Mouse (Mus musculus) embryonic facial prominence, embryonic 11.5 days (tissue): ENCODE measurements at regions not wholly inside any gene's neighbourhood (a gene's known extent, or its start where the extent isn't known, plus 50 kb on each side); places are given as distances from the start of the nearest gene placed in this dataset.

Experiments
- ATAC-seq: fragments of 200-750 bp; cut with Nextera tagmentation; replicated peaks from 2 replicates; pipeline ENCODE4 v1.8.0; 2017; ENCODE audit warnings: low read depth; ENCODE audit not compliant: insufficient number of reproducible peaks, low FRiP score, low TSS enrichment
- DNase-seq: peaks from one replicate; pipeline ENCODE4 v3.0.0-alpha.2; 2015; ENCODE audit warnings: low spot score
- H3K27ac ChIP-seq: fragments of 300-500 bp; sonication (generic); replicated peaks from 2 replicates; pipeline ENCODE4 v1.5.1; 2014; ENCODE audit warnings: mild to moderate bottlenecking, low read depth, low read length, control low read depth
- H3K27me3 ChIP-seq: fragments of 300-500 bp; sonication (generic); 2 replicates; pipeline ENCODE4 v1.6.1; 2014; ENCODE audit warnings: mild to moderate bottlenecking, low read length, moderate library complexity, mixed read lengths; ENCODE audit not compliant: control insufficient read depth, insufficient read depth
- H3K36me3 ChIP-seq: fragments of 300-500 bp; sonication (generic); replicated peaks from 2 replicates; pipeline ENCODE4 v1.6.1; 2014; ENCODE audit warnings: low read depth, mild to moderate bottlenecking, low read length, moderate library complexity, mixed read lengths; ENCODE audit not compliant: control insufficient read depth, insufficient read depth
- H3K4me1 ChIP-seq: fragments of 300-500 bp; sonication (generic); 2 replicates; pipeline ENCODE4 v1.6.1; 2014; ENCODE audit warnings: low read length, mixed read lengths; ENCODE audit not compliant: control insufficient read depth, insufficient read depth
- H3K4me2 ChIP-seq: fragments of 300-500 bp; sonication (generic); 2 replicates; pipeline ENCODE4 v1.6.1; 2014; ENCODE audit warnings: low read depth, mild to moderate bottlenecking, control low read depth, low read length, moderate library complexity
- H3K4me3 ChIP-seq: fragments of 300-500 bp; sonication (generic); 2 replicates; pipeline ENCODE4 v1.5.1; 2014; ENCODE audit warnings: low read depth, low read length, control low read depth
- H3K9ac ChIP-seq: fragments of 300-500 bp; sonication (generic); replicated peaks from 2 replicates; pipeline ENCODE4 v1.6.1; 2014; ENCODE audit warnings: mild to moderate bottlenecking, control low read depth, low read length
- H3K9me3 ChIP-seq: fragments of 300-500 bp; sonication (generic); replicated peaks from 2 replicates; pipeline ENCODE4 v1.6.1; 2016; ENCODE audit warnings: mild to moderate bottlenecking, low read length, inconsistent platforms, mixed read lengths; ENCODE audit not compliant: control insufficient read depth
- WGBS: fragments of 180-500 bp; shearing (Covaris S2); extraction: QIAGEN DNeasy Blood & Tissue Kit; methylation state at CpG from one replicate; pipeline ENCODE4 v1.1.7; 2014; 5-methylcytosine and 5-hydroxymethylcytosine counted together

GRCm38 (mm10) chr12:16013861-16014630, 197.3 kb upstream of the Trib2 start:
- Histone ChIP-seq H3K27ac (no peak overlapping the region), H3K27me3 (no peaks in the 10 kb centered on the region), H3K9me3 (no peaks in the 10 kb centered on the region), H3K4me2 (no peak overlapping the region), H3K4me3 (no peak overlapping the region), H3K9ac (no peak overlapping the region), H3K36me3 (no peaks in the 10 kb centered on the region), H3K4me1 (no peaks in the 10 kb centered on the region)
- DNase-seq, result no peak
- 76% methylated on average over 6 of the region's 6 CpGs for WGBS
- no peak for ATAC-seq

DNA sequence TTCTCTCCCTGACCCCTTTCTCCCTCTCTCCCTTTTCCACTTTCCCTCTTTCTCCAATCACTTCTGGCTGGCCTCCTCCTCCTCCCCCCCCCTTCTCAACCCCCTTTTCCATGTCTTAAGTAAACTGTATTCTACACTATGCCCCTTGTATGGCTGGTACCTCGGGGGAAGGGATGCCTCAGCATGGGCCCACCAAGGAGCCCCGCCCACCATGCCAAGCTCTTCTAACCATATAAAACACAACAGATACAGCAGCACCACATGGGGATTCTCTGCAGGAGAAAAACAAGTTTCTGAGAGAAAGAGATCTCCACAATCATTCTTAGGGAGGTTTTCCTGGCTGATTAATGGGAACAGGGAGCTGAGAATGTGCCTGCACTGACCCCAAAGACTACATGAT, 196.6 kb upstream of the Trib2 start:
- Histone ChIP-seq H3K4me1 (no peaks in the 10 kb centered on the region), H3K4me3 (no peak overlapping the region), H3K36me3 (no peaks in the 10 kb centered on the region), H3K9ac (no peak overlapping the region), H3K4me2 (no peak overlapping the region), H3K27ac (no peak overlapping the region), H3K9me3 (no peaks in the 10 kb centered on the region), H3K27me3 (no peaks in the 10 kb centered on the region)
- DNase-seq (no peak), ATAC-seq (no peak)
- 79% methylated on average over 2 of the region's 2 CpGs for WGBS

DNA sequence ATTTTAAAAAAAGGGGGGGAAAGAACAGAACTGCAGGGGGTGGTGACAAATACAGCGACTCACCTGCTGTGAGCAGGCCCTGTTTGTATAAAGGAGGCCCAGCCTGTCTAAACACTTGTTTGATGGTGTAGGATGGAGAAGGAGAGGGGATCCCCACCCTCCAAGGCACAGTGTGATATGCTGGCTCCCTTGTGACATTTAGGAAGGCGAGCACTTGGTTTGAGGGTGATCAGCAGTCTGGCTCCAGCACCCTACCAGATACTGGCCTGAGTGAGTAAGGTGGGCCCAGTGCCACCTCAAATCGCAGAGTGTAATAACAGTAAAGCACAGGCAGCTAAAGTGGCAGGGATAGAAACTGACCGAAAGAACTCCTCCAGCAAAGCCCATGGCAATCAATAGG, 195.4 kb upstream of the Trib2 start:
- DNase-seq (no peak), ATAC-seq (0 out of 2 replicates have a peak, but pooled peaks have one; percentile 39)
- no peak overlapping the region for H3K9ac ChIP-seq
- H3K36me3 ChIP-seq, result no peaks in the 10 kb centered on the region
- no peaks in the 10 kb centered on the region for H3K4me1 ChIP-seq
- H3K4me3 ChIP-seq, result no peak overlapping the region
- H3K9me3 ChIP-seq, result no peaks in the 10 kb centered on the region
- no peak overlapping the region for H3K27ac ChIP-seq
- no peaks in the 10 kb centered on the region for H3K27me3 ChIP-seq
- no peak overlapping the region for H3K4me2 ChIP-seq
- 67% methylated on average over 4 of the region's 4 CpGs for WGBS

DNA sequence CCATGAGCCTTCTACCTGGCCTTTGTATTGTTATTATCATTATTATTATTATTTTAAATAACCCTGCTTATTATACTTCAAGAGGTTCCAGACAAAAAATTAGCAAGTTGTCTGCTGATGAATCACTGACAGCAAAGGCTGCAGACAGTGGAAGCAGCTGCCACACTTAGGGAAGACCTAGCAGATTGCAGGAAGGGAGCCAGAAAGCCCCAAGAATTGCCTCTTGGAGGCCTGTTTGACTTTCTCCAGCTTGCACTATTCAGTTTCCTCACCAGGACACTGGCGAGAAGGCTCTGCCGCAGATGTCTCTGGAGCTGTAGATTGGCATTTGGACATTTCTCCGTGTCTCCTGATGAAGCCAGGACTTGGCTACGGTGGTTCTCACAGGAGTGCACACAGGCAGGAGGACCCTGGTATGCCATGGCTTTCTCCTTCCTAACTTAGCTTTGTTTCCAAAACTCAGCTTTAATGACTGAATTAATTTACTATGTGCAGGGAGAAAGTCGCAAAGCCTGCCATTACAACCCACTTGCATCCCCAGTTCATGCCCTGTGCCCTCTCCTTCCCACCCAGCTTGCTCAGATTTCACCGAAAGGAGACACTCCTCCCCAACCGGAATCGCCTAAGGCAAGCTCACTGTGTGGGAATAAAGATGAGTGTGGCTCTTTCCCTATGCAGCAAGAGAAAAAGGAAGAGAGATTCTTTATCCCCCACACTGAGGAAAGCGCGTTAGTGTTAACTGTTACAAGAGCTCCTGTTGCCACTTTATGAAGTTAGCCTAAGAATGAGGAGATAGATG, 193.3 kb upstream of the Trib2 start:
- no peaks in the 10 kb centered on the region for H3K4me1 ChIP-seq
- ATAC-seq (no peak), DNase-seq (peak; percentile 56)
- no peak overlapping the region for H3K4me2 ChIP-seq
- 24% methylated on average over 10 of the region's 10 CpGs for WGBS
- no peaks in the 10 kb centered on the region for H3K9me3 ChIP-seq
- H3K27ac ChIP-seq, result no peak overlapping the region
- no peaks in the 10 kb centered on the region for H3K27me3 ChIP-seq
- H3K36me3 ChIP-seq, result no peaks in the 10 kb centered on the region
- H3K4me3 ChIP-seq, result no peak overlapping the region
- H3K9ac ChIP-seq, result no peak overlapping the region

DNA sequence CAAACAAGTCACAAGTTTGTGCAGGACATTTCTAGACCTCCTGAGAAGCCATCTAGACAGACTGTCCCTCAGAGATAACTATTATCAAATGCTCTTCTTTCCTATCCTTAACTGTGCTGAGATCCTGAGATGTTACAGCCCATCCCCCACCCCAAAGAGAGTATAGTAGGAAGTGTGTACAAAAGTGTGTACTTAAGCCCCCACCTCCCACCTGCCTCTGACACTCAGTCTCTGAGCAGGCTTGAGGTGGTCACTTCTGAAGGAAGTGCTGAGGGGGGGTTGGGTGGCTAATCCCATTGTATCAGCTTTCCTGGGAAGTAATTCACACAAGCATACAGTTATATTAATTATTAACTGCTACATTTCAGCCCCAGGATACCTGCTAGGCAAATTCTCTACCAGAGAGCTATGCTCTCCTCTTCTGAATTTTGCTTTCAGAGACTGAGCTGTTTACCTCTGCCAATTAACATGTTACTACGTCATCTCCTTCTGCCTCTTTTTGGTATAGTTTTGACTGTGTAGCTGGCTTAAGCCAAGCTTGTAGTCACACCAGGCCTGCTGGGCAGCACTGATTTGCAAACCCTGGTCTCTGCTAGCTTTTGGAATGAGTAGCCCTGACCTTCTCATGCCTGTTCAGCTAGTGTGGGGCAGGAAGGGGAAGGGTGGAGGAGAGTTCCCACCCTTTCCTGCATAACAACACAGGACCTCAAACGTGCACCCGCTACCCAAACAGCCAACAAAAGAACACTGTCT, 192.2 kb upstream of the Trib2 start:
- DNase-seq (no peak), ATAC-seq (no peak)
- 28% methylated on average over 3 of the region's 3 CpGs for WGBS

GRCm38 (mm10) chr12:16008261-16008660, 191.5 kb upstream of the Trib2 start:
- Histone ChIP-seq H3K4me2 (no peak overlapping the region), H3K9ac (no peak overlapping the region), H3K27ac (no peak overlapping the region), H3K27me3 (no peaks in the 10 kb centered on the region), H3K36me3 (no peaks in the 10 kb centered on the region), H3K4me1 (no peaks in the 10 kb centered on the region), H3K9me3 (no peaks in the 10 kb centered on the region), H3K4me3 (no peak overlapping the region)
- DNase-seq (no peak), ATAC-seq (no peak)
- 81% methylated on average over 4 of the region's 4 CpGs for WGBS

More for the DNA sequence above, 192.2 kb upstream of the Trib2 start:
- Histone ChIP-seq H3K27ac (no peak overlapping the region), H3K36me3 (no peaks in the 10 kb centered on the region), H3K4me1 (no peaks in the 10 kb centered on the region), H3K9ac (no peak overlapping the region), H3K4me2 (no peak overlapping the region), H3K27me3 (no peaks in the 10 kb centered on the region), H3K9me3 (no peaks in the 10 kb centered on the region), H3K4me3 (no peak overlapping the region)

DNA sequence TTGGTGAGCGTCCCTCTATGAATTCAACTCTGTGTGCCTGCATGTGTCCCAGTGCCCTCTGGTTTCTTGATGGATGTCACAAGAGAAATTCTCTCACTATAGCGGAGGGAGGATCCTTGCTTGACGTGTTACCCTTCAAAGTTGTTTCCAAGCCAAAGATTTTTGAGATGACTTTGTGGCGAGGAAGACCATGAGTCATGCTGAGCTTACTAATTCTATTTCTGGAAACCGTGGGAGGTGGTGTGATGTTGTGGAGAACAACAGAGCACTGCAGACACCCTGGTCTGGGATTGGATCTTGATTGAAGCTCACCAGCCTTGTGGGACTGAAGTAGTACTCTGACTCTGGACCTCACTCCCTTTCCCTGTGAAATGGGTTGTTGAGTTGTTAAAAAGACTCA, 190.0 kb upstream of the Trib2 start:
- Histone ChIP-seq H3K4me3 (no peak overlapping the region), H3K9ac (no peak overlapping the region), H3K4me2 (no peak overlapping the region), H3K4me1 (no peaks in the 10 kb centered on the region), H3K36me3 (no peaks in the 10 kb centered on the region), H3K27me3 (no peaks in the 10 kb centered on the region), H3K9me3 (no peaks in the 10 kb centered on the region), H3K27ac (no peak overlapping the region)
- ATAC-seq (no peak), DNase-seq (no peak)
- 88% methylated on average over 5 of the region's 5 CpGs for WGBS
